Mouse (Mus musculus) heart, embryonic 12.5 days (tissue): ENCODE data around the gene Rnf144b. TPM values are rescaled to one million over a fixed set of nuclear protein-coding genes. Genes with fewer than 3 reads are reported as not detected.
A peak's percentile ranks its signal among the peaks of the same experiment; 100 is the strongest.

ENCODE experiments used
- ATAC-seq: fragments of 200-750 bp; cut with Nextera tagmentation; 2 replicates; pipeline ENCODE4 v1.8.0; 2017; ENCODE audit warnings: moderate TSS enrichment, moderate library complexity; ENCODE audit not compliant: insufficient number of reproducible peaks, low FRiP score
- H3K27ac ChIP-seq: fragments of 300-500 bp; sonication (generic); 2 replicates; pipeline ENCODE4 v1.5.1; 2016; ENCODE audit warnings: mild to moderate bottlenecking, moderate library complexity; ENCODE audit not compliant: poor library complexity, severe bottlenecking
- H3K27me3 ChIP-seq: fragments of 300-500 bp; sonication (generic); replicated peaks from 2 replicates; pipeline ENCODE4 v1.6.1; 2016; ENCODE audit warnings: mild to moderate bottlenecking, moderate library complexity
- H3K36me3 ChIP-seq: fragments of 300-500 bp; sonication (generic); 2 replicates; pipeline ENCODE4 v1.6.1; 2016; ENCODE audit warnings: mild to moderate bottlenecking, moderate library complexity
- H3K4me1 ChIP-seq: fragments of 300-500 bp; sonication (generic); replicated peaks from 2 replicates; pipeline ENCODE4 v1.6.1; 2016; ENCODE audit warnings: mild to moderate bottlenecking
- H3K4me2 ChIP-seq: fragments of 300-500 bp; sonication (generic); 2 replicates; pipeline ENCODE4 v1.6.1; 2016; ENCODE audit warnings: mild to moderate bottlenecking, moderate library complexity
- H3K4me3 ChIP-seq: fragments of 300-500 bp; sonication (generic); 2 replicates; pipeline ENCODE4 v1.5.1; 2016; ENCODE audit warnings: mild to moderate bottlenecking
- H3K9ac ChIP-seq: fragments of 300-500 bp; sonication (generic); 2 replicates; pipeline ENCODE4 v1.6.1; 2016; ENCODE audit warnings: mild to moderate bottlenecking, moderate library complexity
- H3K9me3 ChIP-seq: fragments of 300-500 bp; sonication (generic); replicated peaks from 2 replicates; pipeline ENCODE4 v1.6.1; 2016; ENCODE audit warnings: mild to moderate bottlenecking, moderate library complexity
- WGBS: fragments of 180-500 bp; shearing (Covaris S2); methylation state at CpG from one replicate; pipeline ENCODE4 v1.1.7; 2016; 5-methylcytosine and 5-hydroxymethylcytosine counted together
- polyA plus RNA-seq: library from polyadenylated mRNA; unstranded; fragments of >200 nt; fragmentation: Nextera tagmentation; extraction: Ambion mirVana; gene quantifications from 2 replicates; pipeline ENCODE4 v1.2.1, GENCODE M21; 2016

Gene Rnf144b
- polyA plus RNA-seq, 1 experiment from 2014 or later = 1.9 TPM

GRCm38 (mm10) chr13:47104146-47104545, 18.3 kb upstream of the Rnf144b start:
- H3K36me3 ChIP-seq = peaks cover 15% of the 10 kb centered on the region
- H3K9me3 ChIP-seq = no peaks in the 10 kb centered on the region
- peak overlapping the region; percentile 73 for H3K4me2 ChIP-seq
- no peaks in the 10 kb centered on the region for H3K27me3 ChIP-seq
- WGBS = 28% methylated on average over 2 of the region's 2 CpGs
- no peak for ATAC-seq
- H3K4me3 ChIP-seq = peak overlapping the region; percentile 31
- no peak overlapping the region for H3K27ac ChIP-seq
- H3K4me1 ChIP-seq = peaks cover 24% of the 10 kb centered on the region
- H3K9ac ChIP-seq = peak overlapping the region; percentile 56

- Histone ChIP-seq H3K9me3 (no peaks in the 10 kb centered on the region), H3K27ac (peak overlapping the region; percentile 100), H3K4me1 (peaks cover 27% of the 10 kb centered on the region), H3K4me3 (peak overlapping the region; percentile 90), H3K4me2 (peak overlapping the region; percentile 73), H3K9ac (peak overlapping the region; percentile 95), H3K27me3 (no peaks in the 10 kb centered on the region), H3K36me3 (peaks cover 12% of the 10 kb centered on the region)
- ATAC-seq = no peak
- whole genome bisulfite sequencing = under 1% methylated on average over 25 of the region's 25 CpGs
Measured at GRCm38 (mm10) chr13:47104856-47105541, 17.5 kb upstream of the Rnf144b start.

GRCm38 (mm10) chr13:47105711-47106579, 16.5 kb upstream of the Rnf144b start, which contains the start of gene Dek:
TSS of gene Dek (minus strand) at chr13:47106201.
- Histone ChIP-seq H3K4me2 (peak within 1 kb of the TSS; percentile 73), H3K27ac (peak within 1 kb of the TSS; percentile 100), H3K9ac (peak within 1 kb of the TSS; percentile 95), H3K36me3 (peaks cover 7% of the 10 kb centered on the region), H3K4me3 (peak within 1 kb of the TSS; percentile 90), H3K27me3 (no peaks in the 10 kb centered on the region), H3K4me1 (peaks cover 36% of the 10 kb centered on the region), H3K9me3 (no peaks in the 10 kb centered on the region)
- peak; percentile 92 for ATAC-seq
- under 1% methylated on average over 91 of the region's 129 CpGs for WGBS

GRCm38 (mm10) chr13:47106580-47106888, 15.9 kb upstream of the Rnf144b start:
- H3K4me1 ChIP-seq = peaks cover 40% of the 10 kb centered on the region
- H3K27me3 ChIP-seq = no peaks in the 10 kb centered on the region
- peaks cover 4% of the 10 kb centered on the region; the same call in 1 of the 2 replicates for H3K36me3 ChIP-seq
- H3K27ac ChIP-seq = peak overlapping the region; percentile 100
- WGBS = under 1% methylated on average over 20 of the region's 20 CpGs
- no peaks in the 10 kb centered on the region for H3K9me3 ChIP-seq
- peak overlapping the region; percentile 73 for H3K4me2 ChIP-seq
- ATAC-seq = peak; percentile 6; the same call in 1 of the 2 replicates
- H3K4me3 ChIP-seq = peak overlapping the region; percentile 90
- H3K9ac ChIP-seq = peak overlapping the region; percentile 95

- H3K4me2 ChIP-seq = no peak overlapping the region
- no peaks in the 10 kb centered on the region for H3K9me3 ChIP-seq
- peaks cover 47% of the 10 kb centered on the region for H3K4me1 ChIP-seq
- H3K27ac ChIP-seq = no peak overlapping the region
- H3K9ac ChIP-seq = no peak overlapping the region
- WGBS = 62% methylated on average over 2 of the region's 2 CpGs
- no peaks in the 10 kb centered on the region for H3K27me3 ChIP-seq
- H3K4me3 ChIP-seq = no peak overlapping the region
- ATAC-seq = no peak
- H3K36me3 ChIP-seq = no peaks in the 10 kb centered on the region
Measured at GRCm38 (mm10) chr13:47109239-47109638, 13.2 kb upstream of the Rnf144b start.

- 68% methylated on average over 3 of the region's 3 CpGs for WGBS
- H3K9ac ChIP-seq = no peak overlapping the region
- no peak overlapping the region for H3K4me2 ChIP-seq
- no peak overlapping the region for H3K27ac ChIP-seq
- no peaks in the 10 kb centered on the region for H3K27me3 ChIP-seq
- peaks cover 46% of the 10 kb centered on the region for H3K4me1 ChIP-seq
- no peak for ATAC-seq
- no peaks in the 10 kb centered on the region for H3K9me3 ChIP-seq
- H3K4me3 ChIP-seq = no peak overlapping the region
- no peaks in the 10 kb centered on the region for H3K36me3 ChIP-seq
Measured at GRCm38 (mm10) chr13:47111185-47111584, 11.3 kb upstream of the Rnf144b start.

GRCm38 (mm10) chr13:47112056-47112455, 10.4 kb upstream of the Rnf144b start:
- no peak overlapping the region for H3K4me3 ChIP-seq
- peaks cover 44% of the 10 kb centered on the region for H3K4me1 ChIP-seq
- no peak overlapping the region for H3K27ac ChIP-seq
- H3K36me3 ChIP-seq = no peaks in the 10 kb centered on the region
- no peak overlapping the region for H3K9ac ChIP-seq
- no peak overlapping the region for H3K4me2 ChIP-seq
- no peaks in the 10 kb centered on the region for H3K27me3 ChIP-seq
- no peak for ATAC-seq
- H3K9me3 ChIP-seq = no peaks in the 10 kb centered on the region
- WGBS = 88% methylated on average over 3 of the region's 3 CpGs

- no peaks in the 10 kb centered on the region for H3K36me3 ChIP-seq
- no peaks in the 10 kb centered on the region for H3K27me3 ChIP-seq
- no peak overlapping the region for H3K27ac ChIP-seq
- no peaks in the 10 kb centered on the region for H3K9me3 ChIP-seq
- WGBS = 26% methylated on average over 3 of the region's 3 CpGs
- no peak for ATAC-seq
- no peak overlapping the region for H3K9ac ChIP-seq
- no peak overlapping the region for H3K4me3 ChIP-seq
- no peak overlapping the region for H3K4me2 ChIP-seq
- H3K4me1 ChIP-seq = peaks cover 39% of the 10 kb centered on the region
Measured at GRCm38 (mm10) chr13:47112924-47113323, 9.5 kb upstream of the Rnf144b start.

- Histone ChIP-seq H3K27ac (no peak overlapping the region), H3K27me3 (no peaks in the 10 kb centered on the region), H3K9me3 (no peaks in the 10 kb centered on the region), H3K4me3 (no peak overlapping the region), H3K36me3 (no peaks in the 10 kb centered on the region), H3K4me2 (no peak overlapping the region), H3K9ac (no peak overlapping the region), H3K4me1 (peaks cover 31% of the 10 kb centered on the region)
- no peak for ATAC-seq
- 74% methylated on average over 3 of the region's 3 CpGs for WGBS
Measured at GRCm38 (mm10) chr13:47116000-47116399, 6.5 kb upstream of the Rnf144b start.

GRCm38 (mm10) chr13:47121333-47121889, 1.0 kb upstream of the Rnf144b start:
- H3K27ac ChIP-seq = no peak overlapping the region
- H3K4me3 ChIP-seq = no peak overlapping the region
- H3K4me2 ChIP-seq = peak overlapping the region; percentile 97
- H3K4me1 ChIP-seq = peaks cover 25% of the 10 kb centered on the region
- H3K9me3 ChIP-seq = no peaks in the 10 kb centered on the region
- H3K9ac ChIP-seq = no peak overlapping the region
- no peak for ATAC-seq
- H3K36me3 ChIP-seq = no peaks in the 10 kb centered on the region
- 42% methylated on average over 12 of the region's 12 CpGs for WGBS
- no peaks in the 10 kb centered on the region for H3K27me3 ChIP-seq

- Histone ChIP-seq H3K9ac (no peak overlapping the region), H3K4me1 (peaks cover 33% of the 10 kb centered on the region), H3K4me3 (no peak overlapping the region), H3K36me3 (no peaks in the 10 kb centered on the region), H3K9me3 (no peaks in the 10 kb centered on the region; the same call in 1 of the 2 replicates), H3K27ac (0 out of 2 replicates have a peak overlapping the region, but pooled peaks have one; percentile 27), H3K4me2 (no peak overlapping the region), H3K27me3 (no peaks in the 10 kb centered on the region)
- 41% methylated on average over 3 of the region's 3 CpGs for WGBS
- no peak for ATAC-seq
Measured at GRCm38 (mm10) chr13:47124449-47124848, 2.0 kb downstream of the Rnf144b start.
